Mouse (Mus musculus) liver, embryonic 14.5 days (tissue): ENCODE measurements around the gene Arid1b.

Source experiments
- CTCF ChIP-seq: IDR thresholded peaks from 2 replicates; pipeline ENCODE4 v1.5.1; 2016; ENCODE audit warnings: antibody characterized with exemption, low read depth, control low read depth
- EP300 ChIP-seq: IDR thresholded peaks from 2 replicates; pipeline ENCODE4 v1.6.1; 2016; ENCODE audit warnings: antibody characterized with exemption, low read depth

GRCm38 (mm10) chr17:5166175-5166574 is 172.0 kb downstream of the Arid1b start:
- TF ChIP-seq CTCF = no peak
- no peak for TF ChIP-seq EP300
